Mouse (Mus musculus) small intestine, adult 2 months (tissue): ENCODE measurements around the gene Ctbs.

Experiments used
- CTCF ChIP-seq: fragments of 200-500 bp; IDR thresholded peaks from 2 replicates; pipeline ENCODE4 v1.5.1; 2012; ENCODE audit warnings: low read depth, mild to moderate bottlenecking, control low read depth, inconsistent platforms, low read length, moderate library complexity, mixed read lengths; ENCODE audit not compliant: insufficient replicate concordance, insufficient read length; ENCODE audit errors: extremely low read depth
- POLR2A ChIP-seq: fragments of 200-500 bp; IDR thresholded peaks from 2 replicates; pipeline ENCODE4 v1.6.1; 2012; ENCODE audit warnings: low read depth, mild to moderate bottlenecking, control low read depth, inconsistent platforms, low read length, moderate library complexity

GRCm38 (mm10) chr3:146423710-146424109, 25.9 kb upstream of the Ctbs start:
- TF ChIP-seq CTCF (peak; percentile 43; the same call in 1 of the 2 replicates), POLR2A (no peak)
